Mouse (Mus musculus): ENCODE measurements around the gene Sp9.

Sp9 gene

DNA sequence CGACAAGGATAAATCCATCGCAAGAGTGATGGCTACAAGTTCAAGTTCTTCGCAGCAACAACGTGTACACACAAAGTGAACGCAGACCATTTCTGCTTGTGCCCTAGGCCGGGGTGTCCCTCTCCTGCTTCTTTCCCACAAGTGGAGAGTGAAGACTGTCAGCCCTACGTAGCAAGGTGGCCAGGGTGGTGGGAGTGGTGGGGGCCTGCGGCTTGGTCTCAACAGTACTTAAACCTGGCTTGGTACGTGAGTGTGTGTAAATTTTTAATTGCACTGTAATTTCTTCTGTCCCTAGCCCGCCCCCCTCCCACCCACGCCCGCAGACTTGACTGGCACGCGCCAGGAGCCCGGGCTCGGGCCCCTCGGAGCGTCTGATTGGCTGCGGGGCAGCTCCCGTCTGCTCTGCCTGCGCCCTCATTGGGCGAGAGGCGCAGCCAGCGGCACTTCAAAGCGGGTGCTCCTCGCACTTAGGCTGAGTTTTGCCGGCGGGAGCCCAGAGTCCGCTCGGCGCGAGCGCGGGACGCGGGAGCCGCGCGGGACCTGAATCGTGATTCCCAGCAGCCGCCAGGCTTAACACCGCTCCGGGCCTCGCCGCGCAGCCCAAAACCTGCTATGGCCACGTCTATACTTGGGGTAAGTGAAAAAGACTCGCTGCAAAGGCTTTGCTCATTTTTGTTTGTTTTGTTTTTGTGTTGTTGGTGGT, at the start of gene Sp9:
Sp9 (plus strand) TSS at position 467 of the 703 bp plus-strand sequence.
- DNase-seq (ENCODE audit: extremely low spot score, low spot score), result peak; percentile 85

DNA sequence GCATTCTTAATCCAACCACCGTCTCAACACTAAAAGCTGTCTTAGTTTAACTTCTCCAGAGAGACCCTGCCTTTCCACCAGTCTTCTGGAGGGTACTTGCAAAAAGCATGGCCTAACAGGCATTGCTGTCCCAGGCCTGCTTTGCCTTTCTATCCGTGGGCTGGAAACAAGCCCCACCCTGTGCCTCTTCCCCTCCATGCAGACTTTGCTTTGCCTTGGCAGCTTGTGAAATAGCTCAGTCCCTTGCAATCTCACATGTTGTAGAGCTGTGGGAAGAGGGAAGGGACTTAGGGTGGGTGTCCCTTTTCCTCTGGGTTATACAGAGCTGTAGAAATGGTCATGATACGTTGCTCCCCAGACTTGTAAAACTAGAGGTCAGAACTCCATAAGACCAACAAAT, 40.6 kb upstream of the Sp9 start:
- no peak for DNase-seq (ENCODE audit: extremely low spot score, low spot score)

DNA sequence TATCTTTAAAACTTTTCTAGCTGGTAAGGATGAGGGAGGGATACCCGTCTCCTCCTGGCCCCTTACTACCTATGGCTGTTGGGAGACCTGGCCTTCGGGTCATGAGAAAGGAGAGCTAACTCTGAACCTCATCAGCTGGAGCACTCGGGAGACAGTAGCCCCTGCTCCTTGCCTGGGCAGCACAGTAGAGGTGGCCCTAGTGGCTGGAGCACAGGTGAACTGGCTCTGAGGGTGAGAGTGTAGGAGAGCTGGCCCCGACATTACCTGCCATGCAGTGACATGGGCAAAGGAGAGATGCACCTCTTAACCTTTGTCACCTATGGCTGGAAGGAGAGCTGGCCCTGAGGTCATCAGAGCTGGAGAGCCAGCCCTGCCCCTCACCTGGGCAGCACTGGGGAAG, 30.4 kb upstream of the Sp9 start:
- no peak for DNase-seq (ENCODE audit: extremely low spot score, low spot score)

DNA sequence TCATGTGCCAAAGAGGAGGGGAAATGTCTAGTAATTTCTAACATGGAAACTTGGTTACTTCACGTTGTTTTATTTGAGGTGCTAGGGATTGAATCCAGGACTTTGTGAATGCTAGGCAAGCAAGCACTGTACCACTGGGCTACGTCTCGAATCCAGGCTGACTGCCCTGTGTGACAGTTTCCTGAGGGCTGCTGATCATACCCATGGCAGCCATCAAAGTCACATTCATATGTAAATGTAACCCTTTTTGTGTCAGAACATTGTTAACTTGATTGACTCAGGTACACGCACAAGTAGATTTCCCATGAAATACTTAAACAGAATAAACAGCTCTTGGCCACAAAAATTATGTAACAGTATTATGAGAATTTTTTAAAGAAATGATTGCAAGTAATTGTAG, 23.0 kb upstream of the Sp9 start:
- no peak for DNase-seq (ENCODE audit: extremely low spot score, low spot score)

DNA sequence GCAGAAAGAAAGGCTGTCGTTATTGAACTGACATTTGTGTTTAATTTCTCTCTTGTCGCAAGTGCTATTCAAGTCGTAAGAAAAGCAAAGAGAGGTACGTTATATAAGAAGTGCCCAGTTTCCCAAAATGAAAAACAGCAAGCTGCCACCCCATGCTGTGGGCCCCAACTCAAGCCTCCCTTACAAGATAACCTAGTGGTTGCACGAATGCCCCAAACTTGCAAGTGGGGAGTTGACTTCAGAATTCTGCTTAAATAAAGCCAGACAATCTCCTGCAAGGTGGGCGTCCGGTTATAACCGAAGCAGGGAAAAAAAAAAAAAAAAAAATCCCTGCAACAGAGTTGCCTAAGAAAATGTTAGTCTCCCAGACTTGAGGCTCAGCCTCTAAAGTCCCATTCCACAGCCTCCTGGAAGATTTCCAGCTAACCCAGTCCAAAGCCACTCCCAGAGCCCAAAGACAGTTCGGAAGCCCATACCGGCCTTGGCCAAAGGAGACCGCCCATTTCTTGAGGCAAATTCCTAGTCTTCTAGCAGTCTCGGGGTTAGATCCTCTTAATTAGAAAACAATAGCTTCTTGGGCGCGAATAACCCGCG, 8.5 kb upstream of the Sp9 start:
- DNase-seq (ENCODE audit: extremely low spot score, low spot score), result no peak

DNA sequence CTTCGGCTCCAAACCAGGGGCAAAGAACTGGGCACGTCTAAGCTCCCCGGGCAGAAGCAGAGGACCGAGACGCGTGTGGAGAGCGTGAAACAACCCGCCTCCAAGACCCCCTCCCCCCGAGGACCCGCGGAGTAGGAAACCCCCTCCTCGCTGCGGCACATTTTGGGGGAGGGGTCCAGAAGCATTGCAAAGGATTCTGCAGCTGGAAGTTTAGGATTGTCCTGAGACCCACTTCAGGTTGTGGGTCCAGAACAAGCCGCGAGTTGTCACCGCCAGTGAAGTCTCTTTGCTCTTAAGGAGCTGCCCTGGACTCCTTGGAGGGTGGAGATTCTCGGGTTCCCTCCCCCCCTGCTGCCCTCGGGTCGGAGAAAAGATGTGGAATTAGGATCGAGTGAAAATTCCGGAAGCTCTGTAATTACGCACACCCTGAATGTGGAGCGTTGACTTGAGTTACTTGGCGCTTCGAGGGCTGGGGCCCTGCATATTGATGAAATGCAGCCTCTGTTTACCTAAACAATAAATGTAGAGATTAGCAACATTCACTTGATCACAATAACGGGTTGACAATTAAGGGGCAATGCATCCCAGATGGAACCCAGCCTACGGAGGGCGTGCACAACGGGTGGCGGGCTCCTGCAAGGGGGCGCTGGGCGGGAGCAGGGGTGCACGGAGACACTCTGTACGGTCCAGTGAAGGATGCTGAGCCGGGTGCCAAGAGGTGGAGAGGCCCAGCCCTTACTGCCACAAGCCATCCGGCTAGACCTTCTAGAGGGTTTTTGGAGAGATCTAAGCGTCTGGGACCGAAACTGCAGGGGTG, 7.7 kb upstream of the Sp9 start:
- peak; percentile 55 for DNase-seq (ENCODE audit: extremely low spot score, low spot score)

DNA sequence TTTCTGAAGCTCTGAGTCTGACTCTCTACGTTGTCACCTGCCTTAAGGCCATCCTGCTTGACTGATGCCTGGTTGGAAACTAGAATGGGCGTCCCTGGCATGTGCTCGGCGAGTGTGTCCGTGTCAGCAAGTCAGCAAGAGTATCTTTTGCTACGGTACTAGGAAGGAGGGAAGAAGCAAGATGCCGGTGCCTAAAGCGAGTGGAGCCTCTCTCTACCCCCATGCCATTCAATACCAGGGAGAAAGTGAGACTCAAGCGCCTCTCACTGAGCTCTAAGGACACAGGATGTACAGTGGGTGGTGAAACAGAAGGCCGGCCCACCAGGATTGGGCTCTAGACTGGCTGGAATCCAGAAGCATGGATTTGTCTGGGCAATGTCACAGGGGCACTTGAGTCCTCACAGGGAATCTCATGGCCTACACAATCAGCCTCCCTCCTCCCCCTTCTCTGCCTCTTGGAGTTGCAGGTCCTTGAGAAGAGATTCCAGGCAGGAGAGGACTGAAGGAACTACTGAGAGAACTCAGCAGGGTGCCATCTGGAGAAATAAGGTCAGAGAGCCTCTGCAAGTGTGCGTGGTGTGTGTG, 7.0 kb upstream of the Sp9 start:
- peak; percentile 44 for DNase-seq (ENCODE audit: extremely low spot score, low spot score)

DNA sequence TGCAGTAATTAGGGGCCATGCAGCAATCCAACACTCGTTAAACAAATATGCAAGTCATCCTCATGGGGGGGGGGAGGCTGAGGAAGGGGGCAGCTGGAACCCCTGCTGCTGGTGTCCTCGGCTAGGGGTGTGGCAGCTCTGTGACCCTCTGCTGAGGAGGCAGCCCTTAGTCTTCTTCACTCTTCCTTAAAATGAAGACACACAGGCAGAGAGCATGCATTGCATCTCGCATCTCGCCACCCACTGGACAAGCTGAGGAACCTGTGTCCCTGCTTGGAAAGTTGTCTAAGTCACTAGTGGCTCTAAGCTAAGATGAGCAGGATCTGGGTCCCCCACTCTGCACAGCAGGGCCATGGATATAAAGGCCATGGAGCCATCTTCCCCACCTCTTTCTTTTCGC, 5.7 kb upstream of the Sp9 start:
- peak; percentile 45 for DNase-seq (ENCODE audit: extremely low spot score, low spot score)

DNA sequence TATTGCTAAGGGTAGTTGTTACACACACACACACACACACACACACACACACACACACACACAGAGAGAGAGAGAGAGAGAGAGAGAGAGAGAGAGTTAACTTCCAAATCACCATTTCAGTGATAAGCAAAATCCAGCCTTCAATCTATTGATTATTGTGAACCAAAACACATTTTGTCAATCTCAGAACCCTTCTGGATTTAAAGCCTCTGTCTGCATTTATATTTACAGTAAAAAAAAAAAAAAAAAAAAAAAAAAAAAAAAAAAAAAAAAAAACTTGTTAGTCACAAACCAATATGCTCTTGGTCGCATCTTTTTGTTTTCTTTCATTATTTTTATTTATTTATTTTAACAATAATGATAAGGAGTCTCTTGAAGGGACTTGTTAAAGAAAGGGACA, 5.1 kb upstream of the Sp9 start:
- no peak for DNase-seq (ENCODE audit: extremely low spot score, low spot score)

DNA sequence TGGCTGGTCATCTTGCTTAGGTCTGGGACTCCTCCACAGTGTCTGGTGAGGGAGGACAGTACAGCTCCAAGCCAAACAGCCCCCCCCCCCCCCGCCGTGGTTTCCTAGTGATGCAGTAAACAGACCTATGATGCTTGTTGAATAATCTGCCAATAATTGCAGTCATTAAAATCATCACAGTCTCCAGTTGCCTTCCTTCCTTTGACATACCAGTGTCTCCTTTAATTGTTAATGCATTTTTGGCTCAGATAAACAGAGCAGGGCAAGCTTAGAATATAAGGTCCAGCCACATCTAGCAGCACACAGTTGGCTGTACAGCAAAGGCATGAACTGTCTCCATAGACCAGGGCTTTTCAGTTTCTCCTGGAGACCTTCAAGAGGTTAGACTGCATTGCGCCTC, 4.5 kb upstream of the Sp9 start:
- DNase-seq (ENCODE audit: extremely low spot score, low spot score), result no peak

DNA sequence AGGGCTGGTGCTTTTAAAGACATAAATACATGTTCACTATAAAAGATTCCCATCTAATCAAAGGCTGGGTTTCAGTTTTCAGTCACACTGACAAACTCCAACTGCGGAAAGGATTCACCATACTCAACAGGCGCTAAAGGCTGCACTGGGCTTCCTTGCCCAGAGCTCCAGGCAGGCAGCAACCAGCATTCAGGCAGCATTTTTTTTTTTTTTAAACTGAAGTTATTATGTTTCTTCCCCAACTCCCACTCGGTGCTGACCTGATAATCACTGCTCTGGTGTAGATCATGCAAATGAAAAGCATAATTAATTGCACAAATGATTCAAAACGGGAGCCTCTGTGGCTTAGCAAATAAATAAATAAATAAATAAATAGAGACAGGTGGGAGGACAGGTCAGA, 3.9 kb upstream of the Sp9 start:
- peak; percentile 25 for DNase-seq (ENCODE audit: extremely low spot score, low spot score)

DNA sequence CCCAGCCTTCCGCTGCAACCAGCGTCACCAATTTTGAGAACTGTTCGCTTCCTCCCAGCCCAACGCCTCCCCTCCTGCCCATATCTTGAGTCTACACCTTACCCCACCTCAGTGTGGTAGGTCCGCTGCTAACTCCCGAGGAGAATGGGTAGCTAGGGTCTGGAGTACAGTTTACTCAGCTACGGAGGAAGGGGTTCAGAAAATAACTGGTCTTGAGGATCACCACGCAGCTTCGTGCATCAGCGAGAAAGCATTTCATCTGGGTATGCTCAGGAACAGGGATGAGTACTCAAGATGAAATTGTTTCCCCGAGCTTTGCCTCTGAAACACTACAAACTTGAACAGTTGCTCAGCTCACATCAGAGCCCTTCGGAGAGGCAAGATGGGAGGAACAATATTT, 3.4 kb upstream of the Sp9 start:
- DNase-seq (ENCODE audit: extremely low spot score, low spot score), result peak; percentile 54

DNA sequence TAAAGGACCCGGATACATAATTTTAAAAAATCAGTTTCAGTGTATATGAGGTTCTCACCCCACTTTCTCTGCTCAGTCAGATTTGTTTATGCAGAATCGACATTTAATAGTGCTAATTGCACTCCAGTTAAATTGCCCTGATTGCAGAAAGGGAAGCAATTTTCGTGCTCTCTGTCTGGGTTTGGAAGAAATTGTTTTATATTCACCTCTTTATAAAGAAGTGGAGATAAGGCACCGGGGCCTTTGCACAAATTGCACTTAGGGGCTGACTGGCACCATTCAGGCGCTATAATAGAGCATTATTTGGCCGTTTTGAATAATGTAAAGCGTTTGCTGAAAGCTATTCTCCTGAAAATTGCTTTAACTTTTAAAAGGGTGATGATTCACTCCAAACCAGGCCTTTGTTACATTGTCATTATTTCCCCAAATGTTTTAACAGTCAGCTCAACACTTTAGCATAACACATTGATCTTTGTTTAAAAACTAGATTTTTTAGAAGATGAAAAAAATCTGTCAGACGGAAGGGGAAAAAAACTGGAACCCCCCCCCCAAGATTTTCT, 2.8 kb upstream of the Sp9 start:
- DNase-seq (ENCODE audit: extremely low spot score, low spot score), result no peak

DNA sequence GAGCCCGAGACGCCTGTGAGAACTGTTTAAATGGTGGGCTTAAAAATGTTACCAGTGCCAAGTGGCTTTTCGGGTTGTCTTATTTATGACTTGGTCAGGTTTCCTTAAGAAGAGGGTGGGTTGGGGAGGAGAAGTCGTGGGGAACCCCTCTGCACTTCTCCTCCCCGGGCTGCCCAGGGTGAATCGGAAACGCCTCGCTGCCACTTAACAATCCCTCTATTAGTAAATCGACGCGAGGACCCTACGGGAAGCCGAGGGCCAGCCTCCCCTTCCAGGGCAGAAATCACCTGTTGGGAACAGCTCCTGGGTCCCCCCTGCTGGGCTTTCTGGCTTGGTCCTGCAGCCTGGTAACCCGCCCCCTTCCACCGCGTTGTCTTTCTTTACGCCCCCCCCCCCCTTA, 2.1 kb upstream of the Sp9 start:
- DNase-seq (ENCODE audit: extremely low spot score, low spot score), result peak; percentile 53

DNA sequence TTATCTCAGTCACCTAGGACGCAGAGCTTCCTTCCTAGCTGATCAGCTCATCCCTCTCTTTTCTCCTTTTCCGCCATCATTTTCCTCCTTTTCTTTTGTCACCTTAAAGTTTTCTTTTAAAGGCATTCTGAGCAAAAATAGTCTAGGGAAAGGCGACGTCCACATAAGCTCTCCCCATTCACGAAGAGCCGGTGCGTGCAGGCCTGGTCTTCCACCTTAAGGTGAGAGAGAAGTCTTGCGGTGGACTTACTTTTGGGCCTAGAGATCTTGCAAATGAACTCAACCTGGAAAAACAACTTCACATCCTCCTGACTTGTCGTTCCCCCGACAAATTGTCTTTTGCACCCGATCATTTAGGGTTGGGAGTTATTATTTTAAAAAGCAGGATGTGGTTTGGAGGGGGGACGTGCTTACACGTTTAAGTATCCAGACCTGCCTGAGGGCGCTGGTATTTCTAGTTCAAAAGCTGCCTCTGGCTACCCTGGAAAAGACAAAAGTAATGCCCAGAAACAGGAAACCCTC, 1.6 kb upstream of the Sp9 start:
- DNase-seq (ENCODE audit: extremely low spot score, low spot score), result no peak

DNA sequence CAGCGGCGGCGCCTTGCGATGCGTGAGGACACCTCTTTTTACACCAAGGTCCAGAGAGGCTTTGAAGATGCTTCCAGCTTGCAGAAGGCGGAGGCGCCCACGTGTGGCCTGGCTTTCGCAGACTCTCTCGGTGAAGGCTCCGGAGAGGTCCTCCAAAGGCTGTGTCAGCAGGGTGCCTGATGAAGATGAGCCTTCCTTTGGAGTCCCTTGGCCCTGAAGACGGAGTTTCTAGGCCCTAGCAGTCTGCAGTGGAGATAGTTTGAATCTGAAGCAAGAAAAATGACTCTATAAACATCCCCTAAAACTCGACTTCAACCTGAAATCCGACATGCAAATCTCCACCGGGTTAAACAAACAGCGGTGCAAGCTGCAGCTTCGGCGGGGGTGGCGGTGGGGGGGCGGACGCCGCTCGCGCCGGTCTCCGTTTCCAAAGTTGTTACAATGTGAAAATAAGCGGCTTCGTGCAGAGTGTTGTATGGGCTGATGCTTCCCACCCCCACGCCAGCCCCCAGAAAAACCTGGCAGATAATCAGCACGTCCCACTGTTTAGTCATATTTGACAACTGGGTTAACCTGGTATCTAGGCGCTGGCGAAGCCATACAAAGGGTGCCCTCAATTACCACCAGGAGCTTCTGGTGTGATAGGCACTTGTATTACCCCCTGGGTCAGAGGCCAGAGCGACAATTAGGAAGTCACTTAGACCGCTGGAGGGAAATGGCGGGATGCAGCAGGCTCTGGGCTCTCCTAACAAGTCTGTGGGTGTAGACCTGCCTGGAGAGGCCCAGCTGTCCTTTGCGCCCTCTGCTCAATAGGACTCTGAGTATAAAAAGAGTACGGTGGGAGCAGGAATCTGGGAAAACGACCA, 899 bp upstream of the Sp9 start:
- DNase-seq (ENCODE audit: extremely low spot score, low spot score), result peak; percentile 68

DNA sequence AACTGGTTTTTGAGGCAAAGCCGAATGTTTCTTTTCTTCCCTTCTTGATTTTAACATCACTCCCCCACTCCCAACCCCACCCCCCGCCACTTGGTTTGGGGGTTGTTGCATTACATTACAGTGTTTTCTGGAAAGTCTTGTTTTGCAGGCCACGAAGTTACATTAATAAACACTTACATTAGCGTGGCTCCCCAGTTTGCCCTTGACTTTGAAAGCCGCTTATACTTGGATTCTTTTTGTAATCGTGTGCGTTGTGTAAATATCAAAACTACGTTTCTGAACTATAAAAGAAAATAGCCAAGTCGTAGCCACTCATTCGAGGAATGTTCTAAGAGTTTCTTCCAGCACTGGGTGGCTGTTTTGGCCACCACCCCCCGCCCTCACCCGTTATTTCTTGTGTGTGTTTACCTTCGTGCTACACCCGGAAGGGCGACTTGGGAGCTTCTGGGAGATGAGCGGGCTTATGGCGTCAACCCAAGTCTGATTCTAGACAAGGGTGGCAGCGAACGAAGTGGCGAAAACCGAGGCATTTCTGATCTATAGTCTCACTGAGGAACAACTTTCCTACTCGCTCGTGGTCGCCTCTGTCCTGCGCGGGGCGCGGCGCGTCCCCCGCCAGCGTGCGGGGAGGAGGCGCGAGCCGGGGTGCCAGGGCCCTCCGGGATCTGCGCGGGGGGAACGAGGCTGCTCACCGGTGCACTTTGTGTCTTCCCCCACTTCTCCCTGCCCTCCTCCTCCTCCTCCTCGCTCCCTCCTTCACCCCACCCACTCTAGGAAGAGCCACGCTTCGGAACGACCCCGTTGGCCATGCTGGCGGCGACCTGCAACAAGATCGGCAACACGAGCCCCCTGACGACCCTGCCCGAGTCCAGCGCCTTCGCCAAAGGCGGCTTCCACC, 875 bp downstream of the Sp9 start:
- peak; percentile 74 for DNase-seq (ENCODE audit: extremely low spot score, low spot score)

DNA sequence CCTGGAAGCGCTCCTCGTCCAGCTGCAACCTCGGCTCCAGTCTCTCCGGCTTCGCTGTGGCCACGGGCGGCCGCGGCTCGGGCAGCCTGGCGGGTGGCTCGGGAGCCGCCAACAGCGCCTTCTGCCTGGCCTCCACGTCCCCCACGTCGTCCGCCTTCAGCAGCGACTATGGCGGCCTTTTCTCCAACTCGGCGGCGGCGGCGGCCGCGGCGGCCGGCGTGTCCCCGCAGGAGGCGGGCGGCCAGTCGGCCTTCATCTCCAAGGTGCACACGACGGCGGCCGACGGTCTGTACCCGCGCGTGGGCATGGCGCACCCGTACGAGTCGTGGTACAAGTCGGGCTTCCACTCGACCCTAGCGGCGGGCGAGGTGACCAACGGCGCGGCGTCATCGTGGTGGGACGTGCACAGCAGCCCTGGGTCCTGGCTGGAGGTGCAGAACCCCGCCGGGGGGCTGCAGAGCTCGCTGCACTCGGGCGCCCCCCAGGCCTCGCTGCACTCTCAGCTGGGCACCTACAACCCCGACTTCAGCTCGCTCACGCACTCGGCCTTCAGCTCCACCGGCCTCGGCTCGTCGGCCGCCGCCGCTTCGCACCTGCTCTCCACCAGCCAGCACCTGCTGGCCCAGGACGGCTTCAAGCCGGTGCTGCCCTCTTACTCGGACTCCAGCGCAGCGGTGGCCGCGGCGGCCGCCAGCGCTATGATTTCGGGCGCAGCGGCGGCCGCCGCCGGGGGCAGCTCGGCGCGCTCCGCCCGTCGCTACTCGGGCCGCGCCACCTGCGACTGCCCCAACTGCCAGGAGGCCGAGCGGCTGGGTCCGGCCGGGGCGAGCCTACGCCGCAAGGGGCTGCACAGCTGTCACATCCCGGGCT, 1.8 kb downstream of the Sp9 start:
- peak; percentile 68 for DNase-seq (ENCODE audit: extremely low spot score, low spot score)

Data from neural tube, embryonic 10.5 days (tissue).